Mouse (Mus musculus): ENCODE measurements around the gene Prkn. TPM values are rescaled to one million over a fixed set of nuclear protein-coding genes. Genes with fewer than 3 reads are reported as not detected.

The Prkn gene
- polyA plus RNA-seq, 1 experiment from 2014 or later = 6.6 TPM

- Histone ChIP-seq H3K27ac (ENCODE audit: low read length) (no peak overlapping the region), H3K9ac (ENCODE audit: low read depth, low read length) (no peak overlapping the region), H3K4me3 (ENCODE audit: low read depth, low read length) (no peak overlapping the region), H3K36me3 (ENCODE audit: control insufficient read depth, insufficient read depth, low read length) (no peaks in the 10 kb centered on the region), H3K9me3 (replicated peaks; ENCODE audit: control insufficient read depth, low read length, poor library complexity, severe bottlenecking) (peaks cover 2% of the 10 kb centered on the region; the same call in 1 of the 2 replicates), H3K4me2 (ENCODE audit: low read length) (no peak overlapping the region), H3K27me3 (ENCODE audit: control insufficient read depth, insufficient read depth, low read depth, low read length) (no peaks in the 10 kb centered on the region), H3K4me1 (ENCODE audit: control insufficient read depth, insufficient read depth, low read length) (no peaks in the 10 kb centered on the region)
- WGBS = 78% methylated on average over 9 of the region's 9 CpGs
- no peak for ATAC-seq
Measured at GRCm38 (mm10) chr17:12094827-12095590, 1254.8 kb downstream of the Prkn start.

GRCm38 (mm10) chr17:12099415-12099814 is 1259.2 kb downstream of the Prkn start:
- no peak overlapping the region for H3K4me2 ChIP-seq (ENCODE audit: low read length)
- no peaks in the 10 kb centered on the region for H3K4me1 ChIP-seq (ENCODE audit: control insufficient read depth, insufficient read depth, low read length)
- H3K9ac ChIP-seq (ENCODE audit: low read depth, low read length) = no peak overlapping the region
- H3K9me3 ChIP-seq (replicated peaks; ENCODE audit: control insufficient read depth, low read length, poor library complexity, severe bottlenecking) = peaks cover 4% of the 10 kb centered on the region; the same call in 1 of the 2 replicates
- H3K27me3 ChIP-seq (ENCODE audit: control insufficient read depth, insufficient read depth, low read depth, low read length) = no peaks in the 10 kb centered on the region
- no peak overlapping the region for H3K27ac ChIP-seq (ENCODE audit: low read length)
- H3K4me3 ChIP-seq (ENCODE audit: low read depth, low read length) = no peak overlapping the region
- H3K36me3 ChIP-seq (ENCODE audit: control insufficient read depth, insufficient read depth, low read length) = no peaks in the 10 kb centered on the region
- ATAC-seq = no peak

GRCm38 (mm10) chr17:12102326-12102725 is 1262.1 kb downstream of the Prkn start:
- WGBS = 97% methylated on average over 10 of the region's 10 CpGs
- Histone ChIP-seq H3K4me2 (ENCODE audit: low read length) (no peak overlapping the region), H3K4me1 (ENCODE audit: control insufficient read depth, insufficient read depth, low read length) (no peaks in the 10 kb centered on the region), H3K27me3 (ENCODE audit: control insufficient read depth, insufficient read depth, low read depth, low read length) (no peaks in the 10 kb centered on the region), H3K9ac (ENCODE audit: low read depth, low read length) (no peak overlapping the region), H3K27ac (ENCODE audit: low read length) (no peak overlapping the region), H3K36me3 (ENCODE audit: control insufficient read depth, insufficient read depth, low read length) (no peaks in the 10 kb centered on the region), H3K4me3 (ENCODE audit: low read depth, low read length) (no peak overlapping the region), H3K9me3 (replicated peaks; ENCODE audit: control insufficient read depth, low read length, poor library complexity, severe bottlenecking) (peaks cover 4% of the 10 kb centered on the region; the same call in 1 of the 2 replicates)
- no peak for ATAC-seq

GRCm38 (mm10) chr17:12103781-12104180 is 1263.6 kb downstream of the Prkn start:
- 79% methylated on average over 6 of the region's 6 CpGs for WGBS

GRCm38 (mm10) chr17:12104245-12104644 is 1264.1 kb downstream of the Prkn start:
- Histone ChIP-seq H3K9ac (ENCODE audit: low read depth, low read length) (no peak overlapping the region), H3K36me3 (ENCODE audit: control insufficient read depth, insufficient read depth, low read length) (no peaks in the 10 kb centered on the region), H3K9me3 (replicated peaks; ENCODE audit: control insufficient read depth, low read length, poor library complexity, severe bottlenecking) (peaks cover 4% of the 10 kb centered on the region; the same call in 1 of the 2 replicates), H3K4me1 (ENCODE audit: control insufficient read depth, insufficient read depth, low read length) (no peaks in the 10 kb centered on the region), H3K27me3 (ENCODE audit: control insufficient read depth, insufficient read depth, low read depth, low read length) (no peaks in the 10 kb centered on the region), H3K4me2 (ENCODE audit: low read length) (no peak overlapping the region), H3K27ac (ENCODE audit: low read length) (no peak overlapping the region), H3K4me3 (ENCODE audit: low read depth, low read length) (no peak overlapping the region)
- 90% methylated on average over 7 of the region's 7 CpGs for WGBS
- ATAC-seq = no peak

More at GRCm38 (mm10) chr17:12103781-12104180, 1263.6 kb downstream of the Prkn start:
- H3K9ac ChIP-seq (ENCODE audit: low read depth, low read length) = no peak overlapping the region
- H3K36me3 ChIP-seq (ENCODE audit: control insufficient read depth, insufficient read depth, low read length) = no peaks in the 10 kb centered on the region
- no peaks in the 10 kb centered on the region for H3K27me3 ChIP-seq (ENCODE audit: control insufficient read depth, insufficient read depth, low read depth, low read length)
- H3K9me3 ChIP-seq (replicated peaks; ENCODE audit: control insufficient read depth, low read length, poor library complexity, severe bottlenecking) = peaks cover 4% of the 10 kb centered on the region; the same call in 1 of the 2 replicates
- H3K4me1 ChIP-seq (ENCODE audit: control insufficient read depth, insufficient read depth, low read length) = no peaks in the 10 kb centered on the region
- no peak overlapping the region for H3K4me2 ChIP-seq (ENCODE audit: low read length)
- H3K4me3 ChIP-seq (ENCODE audit: low read depth, low read length) = no peak overlapping the region
- no peak overlapping the region for H3K27ac ChIP-seq (ENCODE audit: low read length)
- no peak for ATAC-seq

- Histone ChIP-seq H3K27me3 (ENCODE audit: control insufficient read depth, insufficient read depth, low read depth, low read length) (no peaks in the 10 kb centered on the region), H3K36me3 (ENCODE audit: control insufficient read depth, insufficient read depth, low read length) (no peaks in the 10 kb centered on the region), H3K9me3 (replicated peaks; ENCODE audit: control insufficient read depth, low read length, poor library complexity, severe bottlenecking) (peaks cover 4% of the 10 kb centered on the region; the same call in 1 of the 2 replicates), H3K9ac (ENCODE audit: low read depth, low read length) (no peak overlapping the region), H3K4me3 (ENCODE audit: low read depth, low read length) (no peak overlapping the region), H3K4me2 (ENCODE audit: low read length) (no peak overlapping the region), H3K27ac (ENCODE audit: low read length) (no peak overlapping the region), H3K4me1 (ENCODE audit: control insufficient read depth, insufficient read depth, low read length) (no peaks in the 10 kb centered on the region)
- WGBS = 93% methylated on average over 6 of the region's 6 CpGs
- ATAC-seq = no peak
Measured at GRCm38 (mm10) chr17:12104690-12105089, 1264.5 kb downstream of the Prkn start.

GRCm38 (mm10) chr17:12106255-12106654 is 1266.1 kb downstream of the Prkn start:
- H3K9ac ChIP-seq (ENCODE audit: low read depth, low read length) = no peak overlapping the region
- H3K4me2 ChIP-seq (ENCODE audit: low read length) = no peak overlapping the region
- H3K4me1 ChIP-seq (ENCODE audit: control insufficient read depth, insufficient read depth, low read length) = no peaks in the 10 kb centered on the region
- no peaks in the 10 kb centered on the region for H3K36me3 ChIP-seq (ENCODE audit: control insufficient read depth, insufficient read depth, low read length)
- no peaks in the 10 kb centered on the region for H3K9me3 ChIP-seq (replicated peaks; ENCODE audit: control insufficient read depth, low read length, poor library complexity, severe bottlenecking)
- no peak overlapping the region for H3K4me3 ChIP-seq (ENCODE audit: low read depth, low read length)
- H3K27me3 ChIP-seq (ENCODE audit: control insufficient read depth, insufficient read depth, low read depth, low read length) = no peaks in the 10 kb centered on the region
- ATAC-seq = no peak
- 48% methylated on average over 4 of the region's 4 CpGs for WGBS
- H3K27ac ChIP-seq (ENCODE audit: low read length) = no peak overlapping the region

Other genes with a start within 250 kb of the Prkn start
- gene Pacrg, start 73 bp upstream of the Prkn start, polyA plus RNA-seq (2015; fragmentation: Nextera tagmentation; extraction: Ambion mirVana) = 17.4 and 22.5 TPM in 2 replicates